Mouse (Mus musculus) right cerebral cortex, postnatal 14 days (tissue): ENCODE measurements around the gene Sv2a.

Source experiments
- DNase-seq: peaks from one replicate; pipeline ENCODE4 v3.0.0; 2022

Gene Sv2a

DNA sequence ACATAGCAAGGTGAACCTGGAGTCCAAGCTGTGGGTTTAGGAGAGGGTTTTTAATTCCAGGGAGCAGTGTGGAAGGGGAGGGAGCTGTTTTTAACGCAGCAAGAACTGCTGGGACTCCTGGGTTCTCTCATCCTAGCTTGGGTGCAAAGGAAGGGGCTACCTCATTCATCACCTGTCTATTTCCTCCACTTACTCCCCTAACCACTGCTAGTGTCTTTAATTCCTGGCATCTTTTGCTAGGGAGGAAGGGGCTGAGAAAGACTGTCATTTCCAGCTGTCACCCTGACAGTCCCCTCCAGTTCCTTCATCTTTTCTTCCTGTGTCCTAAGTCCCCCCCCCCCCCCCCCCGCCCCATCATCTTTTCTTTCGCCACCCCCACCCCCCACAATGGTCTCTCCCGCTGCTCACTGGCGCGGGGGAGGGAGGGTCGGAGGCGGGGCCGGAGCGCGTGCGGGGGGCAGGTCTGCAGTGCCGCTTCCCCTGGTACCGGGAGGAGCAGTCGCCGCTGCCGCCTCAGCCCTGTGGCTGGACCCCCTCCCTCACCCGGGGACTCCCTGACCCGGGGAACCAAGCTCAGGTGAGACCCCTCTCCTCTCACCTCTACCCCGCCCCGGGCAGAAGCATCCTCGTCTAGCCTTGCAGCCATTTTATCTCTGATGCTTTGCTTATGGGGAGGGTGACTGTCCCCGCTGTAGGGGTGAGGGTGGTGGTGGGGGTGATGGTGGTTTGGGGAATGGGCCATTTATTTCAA lies at the start of gene Sv2a:
TSS of gene Sv2a (plus strand) at position 425 of the 751 bp plus-strand sequence.
- peak; percentile 82 for DNase-seq

- DNase-seq: no peak
Observed at GRCm38 (mm10) chr3:96132478-96132877, 48.5 kb upstream of the Sv2a start.

- DNase-seq: no peak
Observed at GRCm38 (mm10) chr3:96133327-96133905, 47.5 kb upstream of the Sv2a start.

GRCm38 (mm10) chr3:96135011-96135410 lies 45.9 kb upstream of the Sv2a start:
- no peak for DNase-seq

- DNase-seq: no peak
Observed at GRCm38 (mm10) chr3:96147950-96148349, 33.0 kb upstream of the Sv2a start.

DNA sequence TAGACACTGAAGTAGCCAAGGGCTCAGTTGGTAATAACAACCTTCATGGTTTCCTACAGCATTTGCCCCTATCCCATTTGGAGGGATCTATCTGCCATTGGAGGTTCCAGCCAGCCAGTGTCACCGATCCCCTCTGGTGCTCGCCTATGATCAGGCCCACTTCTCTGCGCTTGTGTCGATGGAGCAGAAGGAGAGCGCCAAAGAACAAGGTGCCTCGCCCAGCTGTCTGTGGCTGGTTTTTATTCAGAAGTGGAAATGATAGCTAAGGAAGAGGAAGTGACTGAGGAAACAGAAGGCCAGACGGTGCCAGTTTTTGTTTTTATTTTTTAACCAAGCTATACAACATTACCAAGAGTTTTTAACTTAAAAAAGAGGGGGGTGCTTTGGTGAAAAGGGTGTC lies 29.1 kb upstream of the Sv2a start:
- no peak for DNase-seq

DNA sequence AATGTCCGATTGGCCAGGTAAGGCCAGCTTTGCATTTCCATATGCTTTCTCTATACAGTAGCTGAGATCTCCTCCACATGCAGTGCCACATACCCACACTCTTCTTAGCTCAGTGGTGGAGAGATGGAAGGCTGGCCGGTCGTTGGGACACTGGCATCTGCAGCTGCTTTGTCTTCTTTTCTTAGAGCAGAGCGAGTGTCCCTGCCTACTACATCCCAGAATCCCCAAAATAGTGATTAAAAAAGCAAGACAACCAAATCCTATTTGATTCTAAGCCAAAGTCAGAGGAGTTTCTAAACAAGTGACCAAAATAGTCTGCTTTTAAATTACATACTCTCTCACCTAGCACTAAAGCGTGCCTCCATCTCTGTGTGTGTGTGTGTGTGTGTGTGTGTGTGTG lies 28.3 kb upstream of the Sv2a start:
- DNase-seq: no peak

- no peak for DNase-seq
Observed at GRCm38 (mm10) chr3:96155501-96155900, 25.4 kb upstream of the Sv2a start.

GRCm38 (mm10) chr3:96159820-96160219 lies 21.1 kb upstream of the Sv2a start:
- DNase-seq: no peak

- no peak for DNase-seq
Observed at GRCm38 (mm10) chr3:96160222-96160802, 20.6 kb upstream of the Sv2a start.

GRCm38 (mm10) chr3:96160803-96161516 lies 20.0 kb upstream of the Sv2a start:
- peak; percentile 47 for DNase-seq

GRCm38 (mm10) chr3:96161869-96162840 lies 18.8 kb upstream of the Sv2a start, which contains the start of gene Mtmr11:
TSS of gene Mtmr11 (plus strand) at chr3:96162004.
- DNase-seq: no peak

- no peak for DNase-seq
Observed at GRCm38 (mm10) chr3:96163040-96163439, 17.9 kb upstream of the Sv2a start.

DNA sequence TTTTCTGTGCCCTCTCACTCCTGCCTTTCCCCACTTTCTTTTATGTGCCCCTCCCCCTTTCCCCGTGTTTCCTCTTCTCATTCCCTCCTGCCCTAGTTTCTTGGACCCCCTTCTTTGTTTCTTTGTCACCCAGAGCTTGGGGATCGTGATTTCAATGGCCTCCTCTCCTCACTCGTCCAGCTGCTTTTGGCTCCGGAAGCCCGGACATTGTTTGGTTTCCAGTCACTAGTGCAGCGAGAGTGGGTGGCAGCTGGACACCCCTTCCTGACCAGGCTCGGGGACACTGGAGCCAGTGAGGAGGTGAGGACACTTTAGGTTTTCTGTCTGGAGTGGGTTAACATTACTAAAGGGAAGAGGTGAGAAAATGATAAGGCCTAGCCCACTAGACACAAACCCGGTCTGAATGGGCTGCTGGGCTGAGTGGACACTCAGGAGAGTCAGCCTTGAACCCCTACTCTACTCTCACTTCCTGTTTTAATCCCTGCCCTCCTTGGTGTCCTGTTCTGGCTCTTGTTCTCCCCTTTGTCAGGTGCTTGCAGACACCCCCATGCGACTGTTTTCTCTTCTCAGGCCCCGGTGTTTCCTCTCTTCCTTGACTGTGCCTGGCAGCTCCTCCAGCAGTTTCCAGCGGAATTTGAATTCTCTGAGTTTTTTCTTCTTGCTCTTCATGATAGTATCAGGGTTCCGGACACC lies 12.3 kb upstream of the Sv2a start:
- DNase-seq: no peak

DNA sequence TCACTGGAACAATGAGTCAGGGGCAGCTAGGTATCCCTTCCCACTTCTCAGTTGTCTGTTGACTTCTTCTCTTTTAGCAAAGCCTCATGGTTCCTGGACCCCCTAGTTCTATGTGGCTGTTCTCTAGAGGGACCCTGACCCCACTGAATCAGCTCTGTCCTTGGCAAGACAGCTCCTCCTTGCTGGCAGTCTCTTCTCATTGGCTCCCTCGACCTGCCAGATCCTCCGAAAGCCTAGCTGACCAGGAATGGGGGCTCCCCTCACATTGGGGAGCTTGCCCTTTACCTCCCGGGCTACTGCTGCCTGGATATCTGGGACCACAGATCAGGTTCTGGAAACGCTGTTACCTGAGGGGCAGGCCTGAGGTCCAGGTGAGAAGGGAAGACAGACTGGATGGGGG lies 10.7 kb upstream of the Sv2a start:
- no peak for DNase-seq

- DNase-seq: no peak
Observed at GRCm38 (mm10) chr3:96170976-96171545, 9.9 kb upstream of the Sv2a start.

GRCm38 (mm10) chr3:96171583-96172196 lies 9.3 kb upstream of the Sv2a start:
- no peak for DNase-seq

DNA sequence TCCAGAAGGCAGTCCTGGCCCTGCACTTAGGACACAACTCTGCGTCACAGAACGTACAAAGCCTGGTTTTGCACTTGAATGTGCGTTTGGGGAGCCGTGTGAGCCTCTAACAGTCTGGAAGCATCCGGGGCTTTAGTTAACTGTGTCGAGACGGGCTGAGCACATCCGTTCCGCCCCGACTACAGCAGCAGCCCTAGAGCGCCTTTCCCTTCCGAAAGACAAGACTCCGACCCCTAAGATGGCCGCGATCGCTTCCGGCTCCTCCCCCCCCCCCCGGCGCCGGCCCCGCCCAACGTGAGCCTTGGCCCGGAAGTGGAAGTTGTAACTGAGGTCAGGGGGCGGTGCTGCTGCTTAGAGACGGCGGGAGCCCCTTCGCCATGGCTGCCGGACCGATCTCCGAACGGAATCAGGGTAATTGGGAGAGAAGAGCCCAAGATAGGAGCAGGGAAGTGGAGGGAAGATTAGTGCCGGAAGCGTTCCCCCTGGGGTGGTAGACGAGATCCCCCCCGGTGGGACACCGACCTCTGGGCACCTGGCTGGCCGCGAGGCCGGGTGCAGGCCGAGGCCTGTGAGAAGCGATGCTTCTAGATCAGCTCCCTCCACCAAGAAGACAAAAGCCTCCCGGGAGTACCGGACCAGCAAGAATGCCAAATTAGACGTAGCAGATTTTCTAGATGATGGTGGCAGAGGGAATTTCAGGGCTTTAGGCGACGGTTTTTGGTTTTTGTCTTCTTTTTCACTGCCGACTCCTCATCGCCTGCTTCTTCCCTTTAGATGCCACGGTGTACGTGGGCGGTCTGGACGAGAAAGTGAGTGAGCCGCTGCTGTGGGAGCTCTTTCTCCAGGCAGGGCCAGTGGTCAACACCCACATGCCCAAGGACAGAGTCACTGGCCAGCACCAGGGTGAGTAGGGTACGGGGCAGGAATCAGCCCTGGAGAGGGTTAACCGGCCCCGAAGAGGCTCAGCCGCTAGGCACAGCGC lies 8.5 kb upstream of the Sv2a start, which contains the start of gene Sf3b4:
TSS of gene Sf3b4 (plus strand) at position 136 of the 982 bp plus-strand sequence.
- peak; percentile 80 for DNase-seq

GRCm38 (mm10) chr3:96173185-96173584 lies 7.8 kb upstream of the Sv2a start:
- no peak for DNase-seq
